Mouse (Mus musculus) embryonic facial prominence, embryonic 15.5 days (tissue): ENCODE data around the gene 4930522H14Rik. TPM values are rescaled to one million over a fixed set of nuclear protein-coding genes. Genes with fewer than 3 reads are reported as not detected.

Experiments used
- ATAC-seq: fragments of 200-750 bp; cut with Nextera tagmentation; 2 replicates; pipeline ENCODE4 v1.8.0; 2017; ENCODE audit warnings: low read depth, moderate TSS enrichment; ENCODE audit not compliant: insufficient number of reproducible peaks, low FRiP score, low TSS enrichment
- H3K27ac ChIP-seq: fragments of 300-500 bp; sonication (generic); replicated peaks from 2 replicates; pipeline ENCODE4 v1.5.1; 2015; ENCODE audit warnings: mild to moderate bottlenecking, inconsistent platforms
- H3K27me3 ChIP-seq: fragments of 300-500 bp; sonication (generic); 2 replicates; pipeline ENCODE4 v1.6.1; 2015; ENCODE audit warnings: inconsistent platforms
- H3K36me3 ChIP-seq: fragments of 300-500 bp; sonication (generic); 2 replicates; pipeline ENCODE4 v1.6.1; 2015; ENCODE audit warnings: mild to moderate bottlenecking, inconsistent platforms
- H3K4me1 ChIP-seq: fragments of 300-500 bp; sonication (generic); 2 replicates; pipeline ENCODE4 v1.6.1; 2015; ENCODE audit warnings: inconsistent platforms
- H3K4me2 ChIP-seq: fragments of 300-500 bp; sonication (generic); replicated peaks from 2 replicates; pipeline ENCODE4 v1.6.1; 2015; ENCODE audit warnings: mild to moderate bottlenecking, inconsistent platforms
- H3K4me3 ChIP-seq: fragments of 300-500 bp; sonication (generic); replicated peaks from 2 replicates; pipeline ENCODE4 v1.5.1; 2015; ENCODE audit warnings: mild to moderate bottlenecking, inconsistent platforms
- H3K9ac ChIP-seq: fragments of 300-500 bp; sonication (generic); 2 replicates; pipeline ENCODE4 v1.6.1; 2015; ENCODE audit warnings: inconsistent platforms
- H3K9me3 ChIP-seq: fragments of 300-500 bp; sonication (generic); replicated peaks from 2 replicates; pipeline ENCODE4 v1.6.1; 2016; ENCODE audit warnings: inconsistent platforms
- WGBS: fragments of 180-500 bp; shearing (Covaris S2); methylation state at CpG from one replicate; pipeline ENCODE4 v1.1.7; 2015; 5-methylcytosine and 5-hydroxymethylcytosine counted together
- polyA plus RNA-seq: library from polyadenylated mRNA; unstranded; fragments of >200 nt; fragmentation: Nextera tagmentation; extraction: Ambion mirVana; gene quantifications from 2 replicates; pipeline ENCODE4 v1.2.1, GENCODE M21; 2015

The 4930522H14Rik gene
- not detected in 2 replicates for polyA plus RNA-seq

- H3K4me1 ChIP-seq: no peaks in the 10 kb centered on the region
- no peak for ATAC-seq
- H3K9me3 ChIP-seq: no peaks in the 10 kb centered on the region
- H3K36me3 ChIP-seq: no peaks in the 10 kb centered on the region
- no peak within 1 kb of the TSS for H3K4me2 ChIP-seq
- no peak within 1 kb of the TSS for H3K9ac ChIP-seq
- 96% methylated on average over 2 of the region's 2 CpGs for WGBS
- no peaks in the 10 kb centered on the region for H3K27me3 ChIP-seq
- no peak within 1 kb of the TSS for H3K4me3 ChIP-seq
- H3K27ac ChIP-seq: no peak within 1 kb of the TSS
These were observed at the start of gene 4930522H14Rik for GRCm38 (mm10) chr4:109531111-109531510. 4930522H14Rik (minus strand) TSS chr4:109531297.

DNA sequence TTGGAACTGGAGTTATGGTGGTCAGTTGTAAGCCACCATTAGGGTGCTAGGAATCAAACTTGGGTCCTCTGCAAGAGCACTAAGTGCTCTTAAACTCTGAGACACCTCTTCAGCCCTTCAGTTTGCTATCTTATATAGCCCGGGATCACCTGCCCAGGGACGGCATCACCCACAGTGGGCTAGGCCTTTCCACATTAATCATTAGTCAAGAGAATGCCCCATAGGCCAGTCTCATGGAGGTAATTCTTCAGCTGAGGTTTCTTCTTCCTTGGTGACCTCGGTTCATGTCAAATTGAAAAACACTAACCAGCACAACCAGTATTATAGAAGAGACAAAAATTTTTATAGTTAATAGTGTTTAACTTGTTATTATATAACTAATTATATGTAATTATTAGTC, 47.3 kb upstream of the 4930522H14Rik start:
- H3K4me3 ChIP-seq: no peak overlapping the region
- WGBS: 90% methylated on average over 3 of the region's 3 CpGs

DNA sequence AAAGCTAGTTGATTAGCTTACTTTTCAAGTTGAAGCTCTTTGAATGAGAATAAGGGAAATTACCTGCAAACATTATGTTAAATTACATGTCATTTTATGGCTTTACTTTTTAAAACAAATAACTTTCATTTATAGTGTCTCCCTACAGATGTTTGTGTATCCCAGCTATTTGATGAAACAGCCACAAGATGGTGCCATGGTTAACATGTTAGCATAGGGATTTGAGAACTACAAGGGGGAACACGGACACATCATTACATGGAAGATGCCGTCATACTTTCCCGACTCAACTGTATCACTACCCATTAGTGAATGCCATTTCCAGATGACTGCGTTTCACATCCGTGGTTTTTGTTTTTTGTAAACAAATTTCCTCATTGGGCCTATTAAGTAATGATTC, 45.8 kb upstream of the 4930522H14Rik start:
- no peaks in the 10 kb centered on the region for H3K36me3 ChIP-seq
- no peaks in the 10 kb centered on the region for H3K4me1 ChIP-seq
- no peaks in the 10 kb centered on the region for H3K27me3 ChIP-seq
- no peak overlapping the region for H3K4me3 ChIP-seq
- ATAC-seq: no peak
- H3K4me2 ChIP-seq: no peak overlapping the region
- H3K9me3 ChIP-seq: no peaks in the 10 kb centered on the region
- H3K27ac ChIP-seq: no peak overlapping the region
- no peak overlapping the region for H3K9ac ChIP-seq
- 62% methylated on average over 5 of the region's 5 CpGs for WGBS

More for the DNA sequence above, 47.3 kb upstream of the 4930522H14Rik start:
- H3K36me3 ChIP-seq: no peaks in the 10 kb centered on the region
- ATAC-seq: no peak
- no peak overlapping the region for H3K4me2 ChIP-seq
- H3K27me3 ChIP-seq: no peaks in the 10 kb centered on the region
- H3K4me1 ChIP-seq: peaks cover 8% of the 10 kb centered on the region
- H3K9me3 ChIP-seq: no peaks in the 10 kb centered on the region
- H3K27ac ChIP-seq: no peak overlapping the region
- H3K9ac ChIP-seq: no peak overlapping the region

DNA sequence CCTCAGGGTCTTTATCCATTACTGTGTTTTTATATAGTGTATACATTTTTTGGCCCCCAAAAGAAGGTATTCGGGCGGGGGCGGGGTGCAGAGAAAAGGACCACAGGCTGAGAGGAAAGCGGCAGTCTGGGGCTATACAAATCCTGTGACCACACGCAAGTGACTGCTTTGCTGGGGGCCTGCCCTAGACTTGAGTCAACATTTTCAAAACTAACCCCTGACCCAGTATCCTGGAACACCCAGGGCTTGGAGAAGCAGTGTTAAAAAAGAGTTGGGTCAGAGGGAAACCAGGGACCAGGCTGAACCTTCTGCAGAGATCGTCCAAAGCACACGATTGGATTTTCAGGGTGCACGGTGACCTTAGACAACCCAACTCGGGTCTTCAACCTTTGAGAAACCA, 43.7 kb upstream of the 4930522H14Rik start:
- no peak overlapping the region for H3K27ac ChIP-seq
- H3K27me3 ChIP-seq: no peaks in the 10 kb centered on the region
- H3K4me1 ChIP-seq: no peaks in the 10 kb centered on the region
- H3K9ac ChIP-seq: no peak overlapping the region
- ATAC-seq: no peak
- H3K9me3 ChIP-seq: no peaks in the 10 kb centered on the region
- no peaks in the 10 kb centered on the region for H3K36me3 ChIP-seq
- H3K4me2 ChIP-seq: no peak overlapping the region
- no peak overlapping the region for H3K4me3 ChIP-seq
- 71% methylated on average over 9 of the region's 9 CpGs for WGBS

- H3K4me2 ChIP-seq: no peak overlapping the region
- no peaks in the 10 kb centered on the region for H3K9me3 ChIP-seq
- no peak overlapping the region for H3K27ac ChIP-seq
- ATAC-seq: no peak
- no peak overlapping the region for H3K9ac ChIP-seq
- 0 out of 2 replicates have a peak, but pooled peaks cover 2% of the 10 kb centered on the region for H3K4me1 ChIP-seq
- WGBS: 28% methylated on average over 8 of the region's 8 CpGs
- H3K36me3 ChIP-seq: no peaks in the 10 kb centered on the region
- H3K27me3 ChIP-seq: no peaks in the 10 kb centered on the region
- no peak overlapping the region for H3K4me3 ChIP-seq
These were observed 43.2 kb upstream of the 4930522H14Rik start for GRCm38 (mm10) chr4:109574331-109574730.

GRCm38 (mm10) chr4:109572632-109573031, 41.5 kb upstream of the 4930522H14Rik start:
- no peaks in the 10 kb centered on the region for H3K9me3 ChIP-seq
- H3K27me3 ChIP-seq: no peaks in the 10 kb centered on the region
- no peak overlapping the region for H3K4me3 ChIP-seq
- no peaks in the 10 kb centered on the region for H3K36me3 ChIP-seq
- H3K9ac ChIP-seq: no peak overlapping the region
- no peak for ATAC-seq
- no peak overlapping the region for H3K4me2 ChIP-seq
- peaks cover 5% of the 10 kb centered on the region; the same call in 1 of the 2 replicates for H3K4me1 ChIP-seq
- WGBS: 74% methylated on average over 1 of the region's 1 CpGs
- no peak overlapping the region for H3K27ac ChIP-seq

- Histone ChIP-seq H3K9ac (no peak overlapping the region), H3K36me3 (no peaks in the 10 kb centered on the region), H3K9me3 (no peaks in the 10 kb centered on the region), H3K27me3 (no peaks in the 10 kb centered on the region), H3K4me2 (peak overlapping the region; percentile 28), H3K4me1 (peaks cover 11% of the 10 kb centered on the region; the same call in 1 of the 2 replicates), H3K27ac (no peak overlapping the region), H3K4me3 (peak overlapping the region; percentile 6; the same call in 1 of the 2 replicates)
- ATAC-seq: no peak
- WGBS: 48% methylated on average over 9 of the region's 9 CpGs
These were observed 38.3 kb upstream of the 4930522H14Rik start for GRCm38 (mm10) chr4:109569421-109569820.

DNA sequence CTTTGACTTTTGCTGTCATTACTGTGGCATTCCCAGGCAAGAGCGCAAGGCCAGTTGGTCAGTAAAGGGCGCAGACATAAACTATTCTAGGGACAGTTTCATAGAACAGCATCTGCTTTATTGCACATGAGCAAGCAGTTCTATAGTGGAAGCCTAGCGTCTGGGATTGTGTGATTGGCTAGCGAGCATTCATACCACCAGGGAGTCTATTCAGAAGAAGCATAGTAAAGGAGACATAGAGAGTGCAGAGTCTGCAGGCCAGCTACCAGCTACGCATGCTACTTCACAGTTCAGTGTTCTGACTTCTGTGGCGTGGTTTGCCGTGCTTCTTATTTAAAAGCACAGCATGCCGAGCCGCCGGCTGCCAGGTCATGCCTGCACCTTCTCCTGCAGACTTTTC, 37.9 kb upstream of the 4930522H14Rik start:
- 61% methylated on average over 10 of the region's 10 CpGs for WGBS
- no peaks in the 10 kb centered on the region for H3K9me3 ChIP-seq
- H3K4me1 ChIP-seq: peaks cover 11% of the 10 kb centered on the region; the same call in 1 of the 2 replicates
- H3K27me3 ChIP-seq: no peaks in the 10 kb centered on the region
- H3K4me2 ChIP-seq: peak overlapping the region; percentile 28
- H3K4me3 ChIP-seq: peak overlapping the region; percentile 6; the same call in 1 of the 2 replicates
- ATAC-seq: no peak
- H3K9ac ChIP-seq: no peak overlapping the region
- H3K27ac ChIP-seq: no peak overlapping the region
- H3K36me3 ChIP-seq: no peaks in the 10 kb centered on the region

- Histone ChIP-seq H3K9ac (no peak overlapping the region), H3K9me3 (no peaks in the 10 kb centered on the region), H3K27me3 (no peaks in the 10 kb centered on the region), H3K27ac (no peak overlapping the region), H3K4me2 (no peak overlapping the region), H3K4me3 (no peak overlapping the region), H3K4me1 (peaks cover 11% of the 10 kb centered on the region; the same call in 1 of the 2 replicates), H3K36me3 (no peaks in the 10 kb centered on the region)
- 89% methylated on average over 6 of the region's 6 CpGs for WGBS
- no peak for ATAC-seq
These were observed 33.6 kb upstream of the 4930522H14Rik start for GRCm38 (mm10) chr4:109564711-109565110.

DNA sequence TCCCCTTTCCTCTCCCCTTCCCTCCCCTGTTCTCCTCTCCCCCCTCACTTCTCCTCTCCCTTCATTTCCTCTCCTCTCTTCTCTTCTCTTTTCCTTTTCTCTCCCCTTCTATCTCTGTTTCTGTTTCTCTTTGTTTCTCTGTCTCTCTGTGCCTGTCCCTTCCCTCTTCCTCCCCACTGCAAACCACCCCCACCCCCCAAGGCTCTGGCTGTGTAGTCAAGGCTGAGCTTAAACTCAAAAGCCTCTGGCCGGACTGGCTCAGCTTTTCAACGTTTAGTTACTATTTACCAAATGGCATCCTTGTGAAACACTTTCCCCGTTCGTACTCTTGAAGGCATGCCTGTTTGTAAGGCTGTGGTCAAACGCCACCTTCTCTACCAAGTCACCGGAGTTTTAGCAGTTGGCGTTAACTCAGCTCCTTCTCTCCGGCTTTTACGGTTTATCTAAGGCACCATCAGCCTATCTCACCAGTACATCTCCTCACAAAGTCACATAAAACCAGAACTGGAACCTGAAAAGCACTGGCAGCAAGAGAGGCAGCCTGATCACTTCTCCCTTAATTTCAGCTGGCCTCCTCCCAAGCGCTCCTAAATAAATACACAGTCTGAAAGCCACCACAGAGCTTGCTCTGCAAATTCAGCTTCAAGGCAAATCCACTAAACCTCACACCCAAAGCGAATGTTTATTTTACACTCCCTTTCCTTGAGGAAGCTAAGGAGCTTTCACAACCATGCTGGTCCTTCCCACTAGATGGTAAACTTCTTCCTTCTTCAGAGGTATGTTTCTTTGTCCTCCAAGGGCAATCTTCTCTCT, 19.4 kb upstream of the 4930522H14Rik start:
- Histone ChIP-seq H3K4me3 (peak overlapping the region; percentile 7; the same call in 1 of the 2 replicates), H3K9me3 (no peaks in the 10 kb centered on the region), H3K4me1 (no peaks in the 10 kb centered on the region), H3K4me2 (peak overlapping the region; percentile 38), H3K36me3 (no peaks in the 10 kb centered on the region), H3K27me3 (no peaks in the 10 kb centered on the region), H3K27ac (peak overlapping the region; percentile 58; the same call in 1 of the 2 replicates), H3K9ac (no peak overlapping the region)
- 26% methylated on average over 11 of the region's 11 CpGs for WGBS
- no peak; the same call in 1 of the 2 replicates for ATAC-seq

GRCm38 (mm10) chr4:109547306-109547705, 16.2 kb upstream of the 4930522H14Rik start:
- 22% methylated on average over 2 of the region's 2 CpGs for WGBS
- H3K36me3 ChIP-seq: no peaks in the 10 kb centered on the region
- H3K9me3 ChIP-seq: no peaks in the 10 kb centered on the region
- no peak overlapping the region for H3K9ac ChIP-seq
- H3K4me3 ChIP-seq: no peak overlapping the region
- no peak for ATAC-seq
- H3K27ac ChIP-seq: no peak overlapping the region
- H3K27me3 ChIP-seq: no peaks in the 10 kb centered on the region
- H3K4me2 ChIP-seq: no peak overlapping the region
- H3K4me1 ChIP-seq: no peaks in the 10 kb centered on the region
